ENCODE assay signal across 8 mouse cellular contexts in genomic region chr9:124423552-124424291, GRCm38 (mm10). TPM values are rescaled to one million over a fixed set of nuclear protein-coding genes. Genes with fewer than 3 reads are reported as not detected.
DNase-seq lines count a peak whose midpoint lies in the region; ATAC-seq and TF ChIP-seq lines count a peak whose summit lies in the region.

No protein-coding gene starts in this region.

- H3K4me3 ChIP-seq in cortical plate, adult 2 months (ENCODE audit: insufficient read depth, low read length): peak overlapping the region; percentile 60

- DNase-seq in adipocyte (ENCODE audit: low spot score): peak; percentile 99
- DNase-seq in gastrocnemius, postnatal 14 days: peak; percentile 98
- DNase-seq in left cerebral cortex, postnatal 10 days (ENCODE audit: extremely low spot score in 1 of 2, low spot score in 2 of 2): peak; percentile 96 to 99
- DNase-seq in right cerebral cortex, postnatal 36 days (ENCODE audit: low spot score in 2 of 2): peak; percentile 96 to 97
- peak; percentile 97 for DNase-seq in yolk sac, embryonic 10.5 days (ENCODE audit: low spot score)

- no peaks in the 10 kb centered on the region for H3K4me1 ChIP-seq in cortical plate, adult 2 months (ENCODE audit: control insufficient read depth, insufficient read depth, low read length)

- intact Hi-C loops in gastrocnemius, postnatal 14 days (cut with DNase I; ENCODE audit: low total_unique reads): no loop called here
- intact Hi-C loops in left cerebral cortex, postnatal 10 days (cut with DNase I): loop anchor here (5.0 kb wide), 1 partner anchor 49 kb away; no protein-coding TSS in a partner anchor

- H3K27ac ChIP-seq in cortical plate, adult 2 months (ENCODE audit: insufficient read depth, low read length): peak overlapping the region; percentile 94

- peak; percentile 62 for ATAC-seq in inflammation-experienced regulatory T-cells, adult 6 months
- ATAC-seq in megakaryocyte-erythroid progenitor cell, adult 5-6 weeks (replicated peaks; ENCODE audit: low FRiP score, low TSS enrichment, poor library complexity, severe bottlenecking): peak; percentile 55

- no peak; the same call in 1 of the 2 replicates for TF ChIP-seq POLR2A in cortical plate, adult 2 months (IDR thresholded peaks at IDR 0.05; ENCODE audit: extremely low read depth, insufficient read depth, low read length)

- TF ChIP-seq CTCF in cortical plate, adult 2 months (IDR thresholded peaks at IDR 0.05; ENCODE audit: extremely low read depth, insufficient read depth, low read length): no peak

RNA-seq across cellular contexts. Expression of gene Ppp2r3d, which starts 53.0 kb away (rescaled TPM):
- polyA plus RNA-seq in cortical plate, adult 2 months (2012; rRNA removed): 132 and 143 TPM in 2 replicates
- total RNA-seq in gastrocnemius, postnatal 14 days (2021): 10 to 100 TPM; 47.1 to 62.1 TPM
- polyA plus RNA-seq in inflammation-experienced regulatory T-cells, adult 6 months (2017; shearing (Covaris generic)): 10 to 100 TPM; 12.6 to 23.4 (median 13.9) TPM
- total RNA-seq in left cerebral cortex, postnatal 10 days (2021): 100 to 1,000 TPM; 106 to 120 TPM
- total RNA-seq in megakaryocyte-erythroid progenitor cell, adult 5-6 weeks (2014; fragmentation: Nextera tagmentation): 46.3 and 63.5 TPM in 2 replicates
- total RNA-seq in megakaryocyte-erythroid progenitor cell, adult 5-6 weeks (2017): 9.3 and 9.6 TPM in 2 replicates

Comparison
In these comparisons a context has a peak if more than half of its experiments do, and no peak if none do; other contexts are left out.
1. Peak in every context shown above with its lines: DNase-seq, ATAC-seq, H3K4me3 ChIP-seq and H3K27ac ChIP-seq.